Mouse (Mus musculus): ENCODE measurements around the gene Prr3. TPM values are rescaled to one million over a fixed set of nuclear protein-coding genes. Genes with fewer than 3 reads are reported as not detected.
A peak's percentile ranks its signal among the peaks of the same experiment; 100 is the strongest.

The Prr3 gene
- total and polyA plus RNA-seq, 3 experiments, result 4.0 to 32.0 (median 5.5) TPM

GRCm38 (mm10) chr17:35993675-35994074, 13.6 kb upstream of the Prr3 start:
- peaks cover 24% of the 10 kb centered on the region for H3K79me2 ChIP-seq (replicated peaks; ENCODE audit: control insufficient read depth, extremely low read depth, insufficient read depth, poor library complexity, severe bottlenecking)
- TF ChIP-seq CHD1 (IDR thresholded peaks at IDR 0.05; ENCODE audit: low read depth, low read length) (no peak), MAX (IDR thresholded peaks at IDR 0.05; ENCODE audit: low read length) (no peak), ZKSCAN1 (IDR thresholded peaks at IDR 0.05; ENCODE audit: borderline replicate concordance, low read depth, low read length) (no peak), MAFK (IDR thresholded peaks at IDR 0.05; ENCODE audit: insufficient replicate concordance, low read length) (no peak), EP300 (IDR thresholded peaks at IDR 0.05; ENCODE audit: low read length) (no peak), NELFE (IDR thresholded peaks at IDR 0.05; ENCODE audit: low read depth, low read length) (no peak; the same call in 1 of the 2 replicates), NRF1 (IDR thresholded peaks at IDR 0.05; ENCODE audit: low read depth, low read length) (peak; percentile 40; the same call in 1 of the 2 replicates), CHD2 (IDR thresholded peaks at IDR 0.05; ENCODE audit: low read length) (no peak), POLR2A (IDR thresholded peaks at IDR 0.05; ENCODE audit: low read depth, low read length) (no peak), ELF1 (IDR thresholded peaks at IDR 0.05; ENCODE audit: low read depth, low read length) (peak; percentile 25; the same call in 1 of the 2 replicates), MAZ (IDR thresholded peaks at IDR 0.05; ENCODE audit: low read depth, low read length) (no peak), MYC (IDR thresholded peaks at IDR 0.05; ENCODE audit: low read depth, low read length) (no peak), ETS1 (conservative IDR thresholded peaks at IDR 0.05; ENCODE audit: low read depth, low read length) (no peak), SIN3A (IDR thresholded peaks at IDR 0.05; ENCODE audit: low read length) (no peak), ZC3H11A (IDR thresholded peaks at IDR 0.05; ENCODE audit: low read depth, low read length) (peak; percentile 22; the same call in 1 of the 2 replicates), RCOR1 (conservative IDR thresholded peaks at IDR 0.05; ENCODE audit: low read depth, low read length) (no peak), JUND (conservative IDR thresholded peaks at IDR 0.05; ENCODE audit: low read depth, low read length) (no peak), USF2 (conservative IDR thresholded peaks at IDR 0.05; ENCODE audit: low read depth, low read length) (no peak), ZMIZ1 (IDR thresholded peaks at IDR 0.05; ENCODE audit: low read depth, low read length) (no peak), CTCF (conservative IDR thresholded peaks at IDR 0.05 in 1 of 2, IDR thresholded peaks at IDR 0.05 in 1 of 2; ENCODE audit: low read depth in 2 of 2, low read length in 2 of 2) (peak; percentile 92 to 95), POLR2AphosphoS2 (IDR thresholded peaks at IDR 0.05; ENCODE audit: low read depth, low read length) (no peak), HCFC1 (IDR thresholded peaks at IDR 0.05; ENCODE audit: low read depth, low read length) (no peak), ZNF384 (IDR thresholded peaks at IDR 0.05; ENCODE audit: low read depth, low read length) (no peak), MEF2A (IDR thresholded peaks at IDR 0.05; ENCODE audit: borderline replicate concordance, low read depth, low read length) (0 out of 2 replicates have a peak, but pooled peaks have one; percentile 15), JUN (IDR thresholded peaks at IDR 0.05; ENCODE audit: insufficient read depth, low read depth, low read length) (no peak), GABPA (IDR thresholded peaks at IDR 0.05; ENCODE audit: insufficient replicate concordance, low read depth, low read length) (no peak), E2F4 (IDR thresholded peaks at IDR 0.05; ENCODE audit: insufficient replicate concordance, low read depth, low read length) (no peak), UBTF (IDR thresholded peaks at IDR 0.05; ENCODE audit: low read depth, low read length) (no peak), TCF12 (IDR thresholded peaks at IDR 0.05; ENCODE audit: low read depth, low read length) (peak; percentile 48; the same call in 1 of the 2 replicates), MXI1 (IDR thresholded peaks at IDR 0.05; ENCODE audit: low read depth, low read length) (no peak), TBP (conservative IDR thresholded peaks at IDR 0.05; ENCODE audit: low read depth, low read length) (no peak), RAD21 (IDR thresholded peaks at IDR 0.05; ENCODE audit: low read depth, low read length) (peak; percentile 82), USF1 (IDR thresholded peaks at IDR 0.05; ENCODE audit: low read depth, low read length) (no peak), SMC3 (IDR thresholded peaks at IDR 0.05; ENCODE audit: low read depth, low read length) (peak; percentile 89), BHLHE40 (IDR thresholded peaks at IDR 0.05; ENCODE audit: low read depth, low read length) (no peak), KAT2A (IDR thresholded peaks at IDR 0.05; ENCODE audit: insufficient replicate concordance, low read length) (no peak), IRF4 (IDR thresholded peaks at IDR 0.05; ENCODE audit: low read depth, low read length) (peak; percentile 16; the same call in 1 of the 2 replicates), PAX5 (IDR thresholded peaks at IDR 0.05; ENCODE audit: low read length) (no peak)
- peaks cover 4 to 18% of the 10 kb centered on the region in 2 experiments for H3K36me3 ChIP-seq (replicated peaks in 1 of 2; ENCODE audit: control insufficient read depth in 1 of 2, insufficient read depth in 1 of 2, low read length in 1 of 2)
- dilution Hi-C loops (cut with MboI; ENCODE audit: extremely low pct_ligation_motif_present, extremely low pct_unique_long_range_greater_than_20kb, low sequenced_read_pairs), result no loop called here
- no peak overlapping the region for H3K27ac ChIP-seq (ENCODE audit: insufficient read depth, low read depth)
- H3K27me3 ChIP-seq (replicated peaks), result no peaks in the 10 kb centered on the region
- peak overlapping the region; percentile 44 to 73 (median 48) for H3K4me3 ChIP-seq (replicated peaks in 1 of 3; ENCODE audit: low read depth in 2 of 3, low read length in 2 of 3, poor library complexity in 1 of 3)
- in situ Hi-C loops (cut with MboI; ENCODE audit: low pct_ligation_motif_present, low pct_unique_long_range_greater_than_20kb, low sequenced_read_pairs), result no loop called here
- H3K9me3 ChIP-seq (replicated peaks; ENCODE audit: low read length), result no peaks in the 10 kb centered on the region
- H3K4me2 ChIP-seq (ENCODE audit: insufficient read depth, low read depth, poor library complexity, severe bottlenecking), result peak overlapping the region; percentile 57; the same call in 1 of the 2 replicates
- DNase-seq (ENCODE audit: extremely low read depth), result peak; percentile 79
- H3K9ac ChIP-seq (ENCODE audit: insufficient read depth, low read depth), result no peak overlapping the region
- peaks cover 4 to 10% of the 10 kb centered on the region in 2 experiments; a peak in 2 of 4 replicates for H3K4me1 ChIP-seq (ENCODE audit: control insufficient read depth in 1 of 2, insufficient read depth in 2 of 2)

Measured in CH12.LX (cell line).